Mouse (Mus musculus) small intestine, adult 2 months (tissue): Measurements from ENCODE around the gene Mms19.

ENCODE experiments used
- CTCF ChIP-seq: fragments of 200-500 bp; IDR thresholded peaks from 2 replicates; pipeline ENCODE4 v1.5.1; 2012; ENCODE audit warnings: low read depth, mild to moderate bottlenecking, control low read depth, inconsistent platforms, low read length, moderate library complexity, mixed read lengths; ENCODE audit not compliant: insufficient replicate concordance, insufficient read length; ENCODE audit errors: extremely low read depth
- POLR2A ChIP-seq: fragments of 200-500 bp; IDR thresholded peaks from 2 replicates; pipeline ENCODE4 v1.6.1; 2012; ENCODE audit warnings: low read depth, mild to moderate bottlenecking, control low read depth, inconsistent platforms, low read length, moderate library complexity

DNA sequence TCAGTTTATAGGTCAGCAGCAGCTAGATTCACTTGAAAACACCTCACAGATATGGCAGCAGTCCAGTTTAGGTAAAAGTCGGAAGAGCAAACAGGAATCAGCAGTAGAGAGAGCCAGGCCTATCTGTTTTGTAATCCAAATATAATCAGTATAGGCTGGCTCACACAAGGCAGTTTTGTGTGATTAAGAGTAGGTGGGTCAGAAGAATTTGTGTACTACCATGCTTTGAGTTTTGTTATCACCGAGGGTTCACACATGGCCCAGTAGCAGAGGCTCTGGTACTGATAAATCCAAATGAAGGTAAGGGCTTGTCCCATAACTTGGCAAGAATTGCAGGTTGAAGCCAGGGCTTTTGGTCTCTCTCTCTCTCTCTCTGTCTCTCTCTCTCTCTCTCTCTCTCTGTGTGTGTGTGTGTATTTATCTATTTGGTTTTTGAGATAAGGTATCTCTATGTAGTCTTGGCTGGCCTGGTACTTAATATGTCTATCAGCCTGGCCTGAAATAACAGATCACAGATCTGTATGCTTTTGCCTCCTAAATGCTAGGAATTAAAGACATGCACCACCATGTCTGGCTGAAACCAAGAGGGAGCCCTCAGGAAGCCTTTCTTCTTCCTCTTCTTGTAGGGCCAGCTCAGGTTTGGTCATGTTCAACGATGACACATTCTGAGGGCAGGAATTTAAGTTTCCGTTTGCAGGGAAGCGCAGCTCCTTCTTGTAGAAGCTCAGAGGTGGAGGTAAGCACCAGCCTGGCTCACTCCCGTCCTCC lies 74.5 kb downstream of the Mms19 start:
- TF ChIP-seq CTCF (no peak), POLR2A (no peak)
